Mouse (Mus musculus) T-helper 17 cell (primary cell): ENCODE results near the gene Chst11.

Source experiments
- in situ Hi-C, 2 experiments: fragments of 300-600 bp; cut with MboI, MseI; formaldehyde crosslinking; loops; 1 replicate in 1 of 2; 2 replicates in 1 of 2; pipeline ENCODE4 v1.15.1; 2025; ENCODE audit warnings: high pct_unique_total_duplicates in 2 of 2

Chst11 gene

GRCm38 (mm10) chr10:82984950-82985699, at the start of gene Chst11:
Gene Chst11 (plus strand): TSS chr10:82985498.
- in situ Hi-C loops = no loop called here

- in situ Hi-C loops = no loop called here
Observed at GRCm38 (mm10) chr10:82935774-82936173, 49.5 kb upstream of the Chst11 start.

GRCm38 (mm10) chr10:82953415-82953814, 31.9 kb upstream of the Chst11 start:
- in situ Hi-C loops = no loop called here

- in situ Hi-C loops = no loop called here
Observed at GRCm38 (mm10) chr10:82955117-82955516, 30.2 kb upstream of the Chst11 start.

- in situ Hi-C loops = no loop called here
Observed at GRCm38 (mm10) chr10:82958218-82958761, 27.0 kb upstream of the Chst11 start.

- in situ Hi-C loops = no loop called here
Observed at GRCm38 (mm10) chr10:82959316-82959715, 26.0 kb upstream of the Chst11 start.

GRCm38 (mm10) chr10:82961302-82961701, 24.0 kb upstream of the Chst11 start:
- in situ Hi-C loops = no loop called here

- in situ Hi-C loops = no loop called here
Observed at GRCm38 (mm10) chr10:82962018-82962417, 23.3 kb upstream of the Chst11 start.

GRCm38 (mm10) chr10:82962472-82963020, 22.8 kb upstream of the Chst11 start:
- in situ Hi-C loops = no loop called here

- in situ Hi-C loops = no loop called here
Observed at GRCm38 (mm10) chr10:82964491-82964890, 20.8 kb upstream of the Chst11 start.

GRCm38 (mm10) chr10:82966672-82967071, 18.6 kb upstream of the Chst11 start:
- in situ Hi-C loops = no loop called here

GRCm38 (mm10) chr10:82969612-82970011, 15.7 kb upstream of the Chst11 start:
- in situ Hi-C loops = no loop called here

GRCm38 (mm10) chr10:82971549-82971948, 13.7 kb upstream of the Chst11 start:
- in situ Hi-C loops = no loop called here

GRCm38 (mm10) chr10:82974201-82974600, 11.1 kb upstream of the Chst11 start:
- in situ Hi-C loops = no loop called here

- in situ Hi-C loops = no loop called here
Observed at GRCm38 (mm10) chr10:82974627-82975177, 10.6 kb upstream of the Chst11 start.

- in situ Hi-C loops = no loop called here
Observed at GRCm38 (mm10) chr10:82975806-82976205, 9.5 kb upstream of the Chst11 start.

GRCm38 (mm10) chr10:82982286-82982685, 3.0 kb upstream of the Chst11 start:
- in situ Hi-C loops = no loop called here

- in situ Hi-C loops = no loop called here
Observed at GRCm38 (mm10) chr10:82985700-82986131, 418 bp downstream of the Chst11 start.

GRCm38 (mm10) chr10:82986251-82986992, 1.1 kb downstream of the Chst11 start:
- in situ Hi-C loops = no loop called here

- in situ Hi-C loops = no loop called here
Observed at GRCm38 (mm10) chr10:82986993-82987349, 1.7 kb downstream of the Chst11 start.

GRCm38 (mm10) chr10:82987394-82987793, 2.1 kb downstream of the Chst11 start:
- in situ Hi-C loops = no loop called here

GRCm38 (mm10) chr10:82989418-82990025, 4.2 kb downstream of the Chst11 start:
- in situ Hi-C loops = no loop called here
